Mouse (Mus musculus): ENCODE data around the gene Xlr5a. TPM values are rescaled to one million over a fixed set of nuclear protein-coding genes. Genes with fewer than 3 reads are reported as not detected.
"Not testable (repeated sequence)": the region's sequence is repeated elsewhere in the genome, so short reads cannot be mapped to it uniquely, and the experiment has no call there.

Gene Xlr5a
- polyA plus RNA-seq (2015; fragmentation: Nextera tagmentation; extraction: Ambion mirVana) = not detected in 2 replicates

DNA sequence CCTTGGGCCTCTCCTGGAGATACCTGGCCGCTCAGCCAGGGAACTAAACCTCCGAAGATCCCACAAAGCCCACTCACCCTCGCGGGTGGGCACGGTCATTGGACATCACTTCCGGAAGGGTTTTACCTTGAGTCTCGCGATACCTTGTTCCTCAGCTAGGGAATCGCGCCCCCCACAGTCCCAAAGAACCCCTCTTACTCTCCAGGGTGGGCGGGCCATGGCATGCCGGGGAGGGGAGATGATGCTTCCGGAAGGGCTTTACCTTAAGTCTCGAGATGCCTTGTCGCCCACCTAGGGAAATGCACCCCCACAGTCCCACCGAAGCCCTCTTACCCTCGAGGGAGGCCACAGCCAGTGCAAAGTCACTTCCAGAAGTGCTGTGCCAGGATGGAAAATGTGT is at the start of gene Xlr5a, which contains the start of gene Xlr5c:
Gene Xlr5a (minus strand): TSS at position 101 of the 400 bp plus-strand sequence.
Gene Xlr5c (minus strand): TSS at position 101 of the 400 bp plus-strand sequence.
- not testable (repeated sequence) for ATAC-seq (ENCODE audit: low FRiP score, low TSS enrichment); H3K9ac ChIP-seq (replicated peaks; ENCODE audit: low read length); H3K9me3 ChIP-seq (ENCODE audit: low read length); H3K4me2 ChIP-seq (replicated peaks; ENCODE audit: low read depth, low read length); H3K27ac ChIP-seq (ENCODE audit: low read length); H3K36me3 ChIP-seq (ENCODE audit: insufficient read depth, low read length); H3K27me3 ChIP-seq (ENCODE audit: insufficient read depth, low read length); H3K4me3 ChIP-seq (ENCODE audit: low read length); H3K4me1 ChIP-seq (ENCODE audit: insufficient read depth, low read length)
- WGBS = 91% methylated on average over 13 of the region's 17 CpGs

DNA sequence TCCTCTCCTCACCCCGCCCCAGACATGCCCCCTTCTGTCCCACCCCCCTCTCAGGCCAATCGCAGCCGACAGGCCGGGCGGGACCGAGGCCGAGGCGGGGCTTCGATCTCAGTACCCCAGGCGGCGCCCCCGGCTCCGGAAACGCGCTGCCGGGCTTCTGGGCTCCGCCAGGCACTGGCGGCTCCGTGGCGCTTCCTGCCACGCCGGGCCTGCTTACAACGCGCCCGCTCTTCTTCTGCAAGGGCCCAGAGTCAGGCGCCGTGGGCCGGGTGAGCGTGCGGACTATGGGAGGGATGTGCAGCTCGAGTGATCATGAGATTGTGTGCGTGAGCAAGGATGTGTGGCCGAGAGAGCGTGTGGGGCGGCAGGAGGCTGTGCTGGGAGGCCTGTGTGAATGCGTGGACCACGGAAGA is 49.7 kb upstream of the Xlr5a start, which contains the start of gene Zfp275:
Gene Zfp275 (plus strand): TSS at position 139 of the 413 bp plus-strand sequence.
- H3K36me3 ChIP-seq (ENCODE audit: insufficient read depth, low read length) = no peaks in the 10 kb centered on the region
- peak; percentile 98 for ATAC-seq (ENCODE audit: low FRiP score, low TSS enrichment)
- H3K27me3 ChIP-seq (ENCODE audit: insufficient read depth, low read length) = no peaks in the 10 kb centered on the region; the same call in 1 of the 2 replicates
- H3K9ac ChIP-seq (replicated peaks; ENCODE audit: low read length) = peak within 1 kb of the TSS; percentile 74
- no peaks in the 10 kb centered on the region for H3K9me3 ChIP-seq (ENCODE audit: low read length)
- H3K4me2 ChIP-seq (replicated peaks; ENCODE audit: low read depth, low read length) = peak within 1 kb of the TSS; percentile 55
- WGBS = 19% methylated on average over 34 of the region's 37 CpGs
- no peaks in the 10 kb centered on the region for H3K4me1 ChIP-seq (ENCODE audit: insufficient read depth, low read length)
- H3K4me3 ChIP-seq (ENCODE audit: low read length) = peak within 1 kb of the TSS; percentile 68
- H3K27ac ChIP-seq (ENCODE audit: low read length) = peak within 1 kb of the TSS; percentile 46; the same call in 1 of the 2 replicates

DNA sequence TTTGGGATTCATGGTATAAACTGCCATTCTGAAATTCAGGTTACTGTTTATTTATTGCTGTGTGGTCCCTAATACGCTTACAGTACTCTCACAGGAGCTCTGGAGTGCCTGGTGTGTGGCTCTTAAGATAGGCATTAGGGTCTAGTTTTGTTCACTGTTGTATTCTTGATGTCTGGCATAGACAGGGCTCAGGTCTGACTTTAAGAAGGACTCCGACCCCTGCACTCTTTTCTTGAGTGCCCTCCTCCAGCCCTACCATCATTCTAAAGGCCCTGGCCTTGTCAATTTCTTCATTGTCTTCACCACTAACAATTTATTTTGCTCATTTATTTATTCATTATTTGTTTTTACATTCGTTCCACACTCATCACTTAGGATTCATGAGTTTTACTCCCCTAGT is 49.3 kb upstream of the Xlr5a start:
- Histone ChIP-seq H3K4me1 (ENCODE audit: insufficient read depth, low read length) (no peaks in the 10 kb centered on the region), H3K4me3 (ENCODE audit: low read length) (peak overlapping the region; percentile 68), H3K9me3 (ENCODE audit: low read length) (no peaks in the 10 kb centered on the region), H3K4me2 (replicated peaks; ENCODE audit: low read depth, low read length) (peak overlapping the region; percentile 55), H3K27ac (ENCODE audit: low read length) (no peak overlapping the region), H3K36me3 (ENCODE audit: insufficient read depth, low read length) (no peaks in the 10 kb centered on the region), H3K27me3 (ENCODE audit: insufficient read depth, low read length) (peaks cover 2% of the 10 kb centered on the region; the same call in 1 of the 2 replicates), H3K9ac (replicated peaks; ENCODE audit: low read length) (no peak overlapping the region)
- ATAC-seq (ENCODE audit: low FRiP score, low TSS enrichment) = peak; percentile 42; the same call in 1 of the 2 replicates
- WGBS = 40% methylated on average over 3 of the region's 3 CpGs

DNA sequence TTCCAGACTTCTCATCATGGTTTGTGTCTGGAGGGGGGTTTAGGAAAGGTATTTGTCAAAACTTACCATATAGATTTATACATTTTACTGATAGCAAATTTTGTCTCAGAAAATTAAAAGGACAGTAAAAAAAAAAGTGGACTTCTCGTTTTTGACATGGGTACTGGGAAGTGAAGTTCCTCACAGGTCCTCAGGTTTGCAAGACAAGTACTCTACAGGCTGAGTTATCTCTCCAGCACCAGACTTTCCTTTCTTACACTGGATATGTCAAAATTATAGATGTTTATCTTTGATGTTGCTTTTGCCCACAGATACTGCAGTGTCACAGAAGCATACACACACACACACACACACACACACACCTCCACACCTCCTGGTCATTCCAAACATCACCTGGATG is 48.7 kb upstream of the Xlr5a start:
- no peaks in the 10 kb centered on the region for H3K36me3 ChIP-seq (ENCODE audit: insufficient read depth, low read length)
- ATAC-seq (ENCODE audit: low FRiP score, low TSS enrichment) = no peak
- no peak overlapping the region for H3K27ac ChIP-seq (ENCODE audit: low read length)
- H3K4me1 ChIP-seq (ENCODE audit: insufficient read depth, low read length) = no peaks in the 10 kb centered on the region
- H3K27me3 ChIP-seq (ENCODE audit: insufficient read depth, low read length) = peaks cover 7% of the 10 kb centered on the region; the same call in 1 of the 2 replicates
- H3K9me3 ChIP-seq (ENCODE audit: low read length) = no peaks in the 10 kb centered on the region
- 52% methylated on average over 1 of the region's 1 CpGs for WGBS
- no peak overlapping the region for H3K9ac ChIP-seq (replicated peaks; ENCODE audit: low read length)
- no peak overlapping the region for H3K4me2 ChIP-seq (replicated peaks; ENCODE audit: low read depth, low read length)
- no peak overlapping the region for H3K4me3 ChIP-seq (ENCODE audit: low read length)

DNA sequence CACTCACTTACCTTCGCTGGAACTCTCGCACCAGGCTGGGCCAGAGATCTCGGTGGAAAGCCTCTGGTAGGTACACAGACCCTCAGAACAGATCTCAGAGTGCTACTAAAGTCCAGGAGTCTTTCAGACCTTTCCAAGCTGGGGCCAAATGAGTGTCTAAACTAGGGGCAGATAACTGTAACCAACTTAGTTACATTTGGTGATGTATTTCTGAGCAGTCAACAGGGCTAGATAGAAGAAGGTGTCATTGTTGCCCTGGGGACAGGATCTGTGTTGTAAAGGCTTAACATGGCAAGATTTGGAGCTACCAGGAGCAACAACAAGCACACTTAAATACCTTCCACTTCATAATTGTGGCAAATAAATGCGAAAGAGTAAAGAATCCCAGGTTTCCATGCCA is 44.0 kb upstream of the Xlr5a start, which contains the start of gene Gm45015:
Gene Gm45015 (minus strand): TSS at position 101 of the 400 bp plus-strand sequence.
- Histone ChIP-seq H3K4me2 (replicated peaks; ENCODE audit: low read depth, low read length) (no peak within 1 kb of the TSS), H3K9me3 (ENCODE audit: low read length) (no peaks in the 10 kb centered on the region), H3K27me3 (ENCODE audit: insufficient read depth, low read length) (peaks cover 16% of the 10 kb centered on the region; the same call in 1 of the 2 replicates), H3K9ac (replicated peaks; ENCODE audit: low read length) (no peak within 1 kb of the TSS), H3K4me1 (ENCODE audit: insufficient read depth, low read length) (no peaks in the 10 kb centered on the region), H3K27ac (ENCODE audit: low read length) (no peak within 1 kb of the TSS), H3K4me3 (ENCODE audit: low read length) (no peak within 1 kb of the TSS), H3K36me3 (ENCODE audit: insufficient read depth, low read length) (no peaks in the 10 kb centered on the region)
- 86% methylated on average over 4 of the region's 4 CpGs for WGBS
- ATAC-seq (ENCODE audit: low FRiP score, low TSS enrichment) = no peak

DNA sequence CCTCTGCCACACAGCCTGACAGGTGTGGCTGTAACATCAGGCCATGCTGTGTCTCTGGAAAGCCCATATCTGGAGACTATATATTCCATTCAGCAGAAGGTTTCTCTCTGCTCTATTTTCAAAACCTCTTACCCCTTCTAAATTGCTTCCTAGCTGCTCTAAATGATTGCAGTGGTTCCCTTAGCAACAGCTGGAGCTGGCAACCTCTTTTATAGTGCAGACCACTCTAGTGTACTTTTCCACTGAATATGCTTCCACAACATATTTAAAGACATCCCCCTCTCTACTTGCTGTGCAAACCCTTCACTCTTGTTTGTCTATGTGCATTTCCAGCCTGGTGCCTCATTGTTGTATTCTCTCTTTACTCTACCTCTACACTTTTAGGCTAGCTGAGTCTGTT is 40.8 kb upstream of the Xlr5a start:
- Histone ChIP-seq H3K9me3 (ENCODE audit: low read length) (no peaks in the 10 kb centered on the region), H3K27ac (ENCODE audit: low read length) (no peak overlapping the region), H3K4me3 (ENCODE audit: low read length) (no peak overlapping the region), H3K4me1 (ENCODE audit: insufficient read depth, low read length) (no peaks in the 10 kb centered on the region), H3K9ac (replicated peaks; ENCODE audit: low read length) (no peak overlapping the region), H3K36me3 (ENCODE audit: insufficient read depth, low read length) (no peaks in the 10 kb centered on the region), H3K4me2 (replicated peaks; ENCODE audit: low read depth, low read length) (no peak overlapping the region), H3K27me3 (ENCODE audit: insufficient read depth, low read length) (peaks cover 16% of the 10 kb centered on the region; the same call in 1 of the 2 replicates)
- ATAC-seq (ENCODE audit: low FRiP score, low TSS enrichment) = no peak

DNA sequence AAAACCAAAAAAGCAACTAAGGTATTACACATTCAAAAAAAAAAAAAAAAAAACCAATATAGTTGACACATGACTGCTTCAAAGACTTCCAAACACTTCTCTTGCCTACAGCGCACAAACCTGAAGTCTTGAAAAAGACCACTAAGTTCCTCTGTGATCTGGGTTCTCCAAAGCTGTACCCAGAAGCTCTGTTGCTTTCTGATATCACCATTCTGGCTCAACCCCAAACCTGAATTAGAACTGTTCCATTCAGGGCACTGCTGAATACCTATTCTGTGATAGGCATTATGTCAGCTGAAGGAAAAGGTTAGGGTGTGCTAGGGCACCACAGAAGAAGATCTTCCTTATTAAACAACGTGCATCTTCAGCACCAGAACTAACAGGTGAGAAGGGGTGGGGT is 34.4 kb upstream of the Xlr5a start:
- 65% methylated on average over 2 of the region's 2 CpGs for WGBS
- Histone ChIP-seq H3K27ac (ENCODE audit: low read length) (no peak overlapping the region), H3K9me3 (ENCODE audit: low read length) (no peaks in the 10 kb centered on the region), H3K9ac (replicated peaks; ENCODE audit: low read length) (no peak overlapping the region), H3K4me3 (ENCODE audit: low read length) (no peak overlapping the region), H3K4me1 (ENCODE audit: insufficient read depth, low read length) (no peaks in the 10 kb centered on the region), H3K36me3 (ENCODE audit: insufficient read depth, low read length) (no peaks in the 10 kb centered on the region), H3K27me3 (ENCODE audit: insufficient read depth, low read length) (no peaks in the 10 kb centered on the region; the same call in 1 of the 2 replicates), H3K4me2 (replicated peaks; ENCODE audit: low read depth, low read length) (no peak overlapping the region)
- no peak for ATAC-seq (ENCODE audit: low FRiP score, low TSS enrichment)

DNA sequence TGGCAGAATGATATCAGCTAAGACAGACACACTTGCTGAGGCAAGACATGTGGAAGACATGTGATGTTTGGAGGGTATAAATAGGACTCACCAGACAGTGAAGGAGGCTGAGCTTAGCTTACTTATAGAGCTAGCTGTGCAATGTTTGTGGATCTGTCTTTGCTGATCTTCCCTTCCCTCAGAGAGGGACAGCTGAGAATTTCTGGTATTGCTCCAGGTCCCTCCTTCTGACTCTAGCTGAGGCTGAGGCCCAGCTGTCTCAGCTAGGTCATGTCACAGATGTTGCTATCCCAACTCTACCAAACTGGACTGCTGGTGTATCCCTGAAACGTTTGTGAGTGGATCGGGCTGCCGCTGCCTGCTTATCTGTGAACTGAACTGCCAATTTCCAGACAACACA is 28.3 kb upstream of the Xlr5a start:
- peaks cover 4% of the 10 kb centered on the region; the same call in 1 of the 2 replicates for H3K27me3 ChIP-seq (ENCODE audit: insufficient read depth, low read length)
- H3K36me3 ChIP-seq (ENCODE audit: insufficient read depth, low read length) = no peaks in the 10 kb centered on the region
- H3K4me1 ChIP-seq (ENCODE audit: insufficient read depth, low read length) = no peaks in the 10 kb centered on the region
- no peak overlapping the region for H3K9ac ChIP-seq (replicated peaks; ENCODE audit: low read length)
- no peak overlapping the region for H3K4me3 ChIP-seq (ENCODE audit: low read length)
- H3K4me2 ChIP-seq (replicated peaks; ENCODE audit: low read depth, low read length) = no peak overlapping the region
- no peak for ATAC-seq (ENCODE audit: low FRiP score, low TSS enrichment)
- no peak overlapping the region for H3K27ac ChIP-seq (ENCODE audit: low read length)
- 66% methylated on average over 3 of the region's 3 CpGs for WGBS
- H3K9me3 ChIP-seq (ENCODE audit: low read length) = no peaks in the 10 kb centered on the region

DNA sequence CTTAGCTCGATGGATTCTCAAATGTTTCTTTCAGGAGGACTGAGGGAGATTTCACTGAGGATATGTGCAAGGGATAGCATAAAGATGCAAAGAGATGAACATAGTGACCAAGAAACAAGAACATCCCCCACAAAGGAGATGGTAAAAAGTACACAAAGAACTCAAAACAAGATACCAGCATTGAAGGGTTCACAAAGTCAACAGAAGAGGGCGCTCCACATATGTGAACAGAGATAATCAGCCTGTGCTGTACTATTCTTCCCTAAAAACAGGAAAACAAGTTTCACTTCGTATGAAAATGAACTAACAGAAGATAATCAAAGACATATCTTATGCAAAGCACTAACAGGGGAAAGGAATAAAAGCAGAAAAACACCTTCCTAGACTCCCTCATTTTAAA is 19.7 kb upstream of the Xlr5a start:
- Histone ChIP-seq H3K36me3 (ENCODE audit: insufficient read depth, low read length) (no peaks in the 10 kb centered on the region), H3K4me2 (replicated peaks; ENCODE audit: low read depth, low read length) (no peak overlapping the region), H3K4me3 (ENCODE audit: low read length) (no peak overlapping the region), H3K9ac (replicated peaks; ENCODE audit: low read length) (no peak overlapping the region), H3K27me3 (ENCODE audit: insufficient read depth, low read length) (peaks cover 4% of the 10 kb centered on the region; the same call in 1 of the 2 replicates), H3K27ac (ENCODE audit: low read length) (no peak overlapping the region), H3K4me1 (ENCODE audit: insufficient read depth, low read length) (no peaks in the 10 kb centered on the region), H3K9me3 (ENCODE audit: low read length) (no peaks in the 10 kb centered on the region)
- ATAC-seq (ENCODE audit: low FRiP score, low TSS enrichment) = no peak
- 46% methylated on average over 3 of the region's 3 CpGs for WGBS

DNA sequence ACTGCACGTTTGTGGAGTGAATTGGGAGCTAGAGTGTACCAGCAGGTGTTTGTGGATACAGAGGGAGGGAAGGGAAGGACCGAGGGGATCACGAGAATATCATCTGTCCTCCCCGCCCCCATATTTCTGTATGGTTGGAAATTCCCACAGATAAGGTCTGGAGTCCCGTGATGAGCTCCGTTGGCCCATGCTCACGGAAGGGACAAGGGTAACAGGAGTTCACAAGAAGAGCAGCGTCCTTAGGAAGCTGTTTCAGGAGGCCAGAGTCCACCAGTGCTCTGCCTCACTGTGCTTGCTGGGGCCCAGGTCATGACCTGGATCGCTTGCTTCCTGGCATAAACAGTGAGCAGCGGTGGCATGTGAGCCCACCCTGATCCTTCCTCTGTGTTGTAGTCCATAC is 3.0 kb upstream of the Xlr5a start:
- H3K9me3 ChIP-seq (ENCODE audit: low read length); H3K27me3 ChIP-seq (ENCODE audit: insufficient read depth, low read length); H3K27ac ChIP-seq (ENCODE audit: low read length); ATAC-seq (ENCODE audit: low FRiP score, low TSS enrichment); H3K36me3 ChIP-seq (ENCODE audit: insufficient read depth, low read length); H3K4me1 ChIP-seq (ENCODE audit: insufficient read depth, low read length); H3K4me3 ChIP-seq (ENCODE audit: low read length); H3K4me2 ChIP-seq (replicated peaks; ENCODE audit: low read depth, low read length); H3K9ac ChIP-seq (replicated peaks; ENCODE audit: low read length): not testable (repeated sequence)
- WGBS = 53% methylated on average over 5 of the region's 10 CpGs

All from kidney, embryonic 16.5 days (tissue).